Mouse (Mus musculus): ENCODE measurements around the gene Fcgr3. TPM values are rescaled to one million over a fixed set of nuclear protein-coding genes. Genes with fewer than 3 reads are reported as not detected.
"Not testable (repeated sequence)": the region's sequence is repeated elsewhere in the genome, so short reads cannot be mapped to it uniquely, and the experiment has no call there.

The Fcgr3 gene
- total RNA-seq, 2 experiments from 2014 or later, result 12.5 to 15.6 TPM

DNA sequence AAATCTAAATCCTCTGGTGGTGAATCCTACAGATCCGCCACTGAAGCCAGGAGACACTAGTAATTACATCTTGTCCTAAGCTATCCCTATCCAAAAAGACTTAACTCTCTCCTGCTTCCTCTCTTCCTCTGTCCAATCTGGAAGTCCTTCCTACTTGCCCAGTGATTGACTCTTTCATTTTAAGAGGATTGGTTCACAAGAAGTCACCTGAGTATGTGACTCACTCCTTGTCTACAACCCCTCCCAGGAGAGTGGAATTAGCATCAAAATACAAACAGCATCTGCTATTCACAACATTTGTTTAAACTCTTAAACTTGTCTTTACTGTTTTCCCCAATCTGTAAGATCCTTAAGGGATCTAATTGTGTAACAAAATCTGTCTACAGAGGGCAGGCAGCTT lies 25.2 kb upstream of the Fcgr3 start:
- no peak for DNase-seq (ENCODE audit: low spot score)
- intact Hi-C loops (cut with DNase I), result no loop called here

DNA sequence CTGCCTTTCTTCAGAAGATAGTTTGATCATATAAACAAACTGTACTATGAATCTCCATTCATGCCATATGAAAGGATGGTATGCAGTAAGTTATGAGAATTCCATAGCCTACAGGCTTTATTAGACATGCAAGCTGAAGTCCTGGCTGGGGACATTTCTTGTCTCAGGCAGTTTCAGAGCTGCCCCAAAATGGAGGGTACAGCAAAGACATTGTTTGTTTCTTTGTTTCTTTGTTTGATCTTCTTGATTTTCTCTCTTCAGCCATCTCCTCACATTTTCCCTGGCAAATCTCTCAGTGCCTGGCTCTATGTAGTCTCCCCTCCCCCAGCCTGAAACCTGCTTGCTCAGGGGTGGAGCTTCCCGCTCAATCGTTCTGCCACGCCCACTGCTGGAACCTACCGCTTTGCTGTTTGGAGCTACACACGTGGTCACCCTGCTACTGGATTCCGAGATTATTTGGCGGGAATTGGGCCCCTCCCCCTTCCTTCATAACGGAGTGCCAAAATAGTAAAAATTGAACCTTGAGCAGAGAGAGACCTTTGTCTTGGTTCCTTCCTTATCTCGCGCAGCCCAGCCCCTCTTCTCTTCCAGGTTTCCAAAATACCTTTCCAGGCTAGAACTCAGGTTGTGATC lies 23.6 kb upstream of the Fcgr3 start:
- intact Hi-C loops (cut with DNase I); DNase-seq (ENCODE audit: low spot score): not testable (repeated sequence)

DNA sequence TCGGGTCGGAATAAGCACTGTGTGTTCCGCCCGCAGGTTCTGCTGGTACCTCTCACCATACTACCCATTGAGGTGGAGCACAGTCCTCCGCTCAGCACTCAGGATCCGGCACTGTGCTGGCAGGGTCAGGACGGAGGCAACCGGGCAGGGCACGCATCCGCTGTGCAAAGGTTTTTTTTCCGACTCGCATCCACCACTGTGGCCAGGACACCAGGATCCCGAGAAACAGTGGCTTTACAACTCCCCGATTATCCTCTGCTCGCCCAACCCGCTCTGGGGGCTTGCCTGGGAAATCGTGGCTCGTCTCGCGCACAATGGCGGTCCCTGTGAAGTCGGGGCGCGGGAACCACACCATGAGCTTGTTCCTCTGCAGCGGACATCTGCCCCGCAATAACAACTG lies 21.0 kb upstream of the Fcgr3 start:
- intact Hi-C loops (cut with DNase I), result no loop called here
- DNase-seq (ENCODE audit: low spot score), result no peak

DNA sequence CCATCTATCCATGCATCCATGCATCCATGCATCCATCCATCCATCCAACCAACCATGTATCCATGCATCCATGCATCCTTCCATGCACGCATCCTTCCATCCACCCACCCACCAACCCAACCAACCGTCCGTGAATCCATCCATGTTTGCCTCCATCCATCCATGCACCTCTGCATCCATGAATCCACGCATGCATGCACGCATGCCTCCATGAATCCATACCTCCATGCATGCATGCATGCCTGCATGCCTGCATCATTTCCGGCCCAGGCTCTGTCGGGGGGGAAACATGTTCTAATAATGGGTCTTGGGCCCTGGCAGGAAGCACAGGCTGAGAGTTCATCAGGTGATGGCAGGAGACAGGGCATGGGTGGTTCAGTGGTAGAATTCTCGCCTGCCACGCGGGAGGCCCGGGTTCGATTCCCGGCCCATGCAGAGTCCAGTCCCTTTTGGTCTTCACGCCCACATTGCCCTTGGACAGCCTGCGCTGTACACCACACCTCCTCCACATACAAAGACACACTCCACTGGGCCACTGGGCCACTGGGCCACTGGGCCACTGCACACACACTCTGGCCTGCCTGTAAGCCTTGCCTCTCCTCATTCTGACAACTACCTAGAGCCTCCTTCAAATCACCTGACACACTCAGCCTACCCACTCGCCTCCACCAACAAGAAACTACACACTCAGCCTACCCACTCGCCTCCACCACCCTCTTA lies 16.9 kb upstream of the Fcgr3 start:
- DNase-seq (ENCODE audit: low spot score); intact Hi-C loops (cut with DNase I): not testable (repeated sequence)

DNA sequence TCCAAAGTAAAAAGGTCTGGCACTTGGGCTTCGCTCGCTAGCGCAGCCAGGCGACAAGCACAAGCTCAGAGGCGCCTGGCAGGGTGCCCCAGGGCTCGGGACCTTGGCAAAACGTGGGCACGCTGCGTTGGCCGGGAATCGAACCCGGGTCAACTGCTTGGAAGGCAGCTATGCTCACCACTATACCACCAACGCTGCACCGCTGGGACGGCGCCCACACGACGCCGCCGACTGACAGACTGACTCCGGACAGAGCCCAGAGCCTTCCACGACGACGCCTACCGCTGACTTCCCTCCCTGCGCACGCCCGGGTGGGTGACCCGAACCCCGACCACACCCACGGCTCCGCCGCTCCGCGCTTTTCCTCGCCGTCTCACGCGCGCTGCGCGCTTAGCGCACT lies 15.1 kb upstream of the Fcgr3 start:
- DNase-seq (ENCODE audit: low spot score); intact Hi-C loops (cut with DNase I): not testable (repeated sequence)

DNA sequence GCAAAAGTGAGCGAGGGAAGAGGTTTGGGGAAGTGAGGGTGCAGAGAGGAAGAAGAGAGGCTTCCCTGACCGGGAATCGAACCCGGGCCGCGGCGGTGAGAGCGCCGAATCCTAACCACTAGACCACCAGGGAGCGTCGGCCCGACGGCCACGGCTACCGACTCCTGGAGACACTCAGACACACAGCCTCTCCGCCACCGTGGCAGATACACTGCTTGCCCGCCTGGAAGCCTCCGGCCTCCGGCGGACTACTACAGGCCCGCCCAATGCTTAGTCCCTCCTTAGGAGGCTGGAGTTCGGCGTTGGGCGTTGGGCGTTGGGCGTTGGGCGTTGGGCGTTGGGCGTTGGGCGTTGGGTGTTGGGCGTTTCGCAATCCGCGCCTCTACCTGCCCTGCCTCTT lies 14.6 kb upstream of the Fcgr3 start:
- DNase-seq (ENCODE audit: low spot score); intact Hi-C loops (cut with DNase I): not testable (repeated sequence)

DNA sequence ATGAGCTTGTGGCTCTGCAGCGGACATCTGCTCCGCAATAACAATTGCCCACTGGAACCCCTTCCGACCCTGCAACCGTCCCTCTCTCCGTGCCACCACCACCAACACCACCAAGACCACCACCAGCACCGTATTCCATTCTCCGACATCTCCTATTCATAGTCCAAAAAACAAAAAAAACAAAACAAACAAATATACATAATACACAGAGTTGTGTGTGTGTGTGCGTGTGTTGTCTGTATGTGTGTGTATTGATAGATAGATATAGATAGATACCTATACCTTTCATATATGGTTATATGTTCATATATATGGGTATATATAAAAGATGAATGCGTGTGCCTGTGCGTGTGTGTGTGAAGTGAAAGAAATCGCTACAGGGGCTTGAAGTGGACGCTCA lies 13.7 kb upstream of the Fcgr3 start:
- DNase-seq (ENCODE audit: low spot score); intact Hi-C loops (cut with DNase I): not testable (repeated sequence)

DNA sequence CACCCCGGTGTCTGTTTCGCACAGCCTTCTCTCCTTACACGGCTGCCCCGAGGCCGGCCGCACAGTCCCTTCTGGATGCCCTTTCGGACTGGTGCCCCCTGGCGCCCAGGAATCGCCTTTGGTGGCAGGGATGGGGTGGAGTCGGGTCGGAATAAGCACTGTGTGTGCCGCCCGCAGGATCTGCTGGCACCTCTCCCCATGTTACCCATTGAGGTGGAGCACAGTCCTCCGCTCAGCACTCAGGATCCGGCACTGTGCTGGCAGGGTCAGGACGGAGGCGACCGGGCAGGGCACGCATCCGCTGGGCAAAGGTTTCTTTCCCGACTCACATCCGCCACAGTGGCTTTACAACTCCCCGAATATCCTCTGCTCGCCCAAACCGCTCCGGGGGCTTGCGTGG lies 13.2 kb upstream of the Fcgr3 start:
- peak; percentile 28 for DNase-seq (ENCODE audit: low spot score)
- intact Hi-C loops (cut with DNase I), result not testable (repeated sequence)

DNA sequence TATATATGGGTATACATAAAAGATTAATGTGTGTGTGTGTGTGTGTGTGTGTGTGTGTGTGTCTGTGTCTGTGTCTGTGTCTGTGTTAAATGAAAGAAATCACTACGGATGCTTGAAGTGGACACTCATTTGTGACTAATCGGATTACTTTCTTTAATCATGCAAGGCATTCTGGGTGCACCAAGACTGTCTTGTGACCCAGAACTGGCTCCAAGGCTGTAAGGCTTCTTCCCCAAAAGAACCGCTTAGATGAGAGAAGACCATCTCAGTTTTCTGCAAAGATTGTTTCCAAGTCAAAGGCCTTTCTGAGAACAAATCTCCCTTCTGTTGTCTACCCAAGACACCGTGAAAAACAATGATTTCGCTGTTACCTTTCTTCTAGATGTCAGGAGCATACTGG lies 12.5 kb upstream of the Fcgr3 start:
- intact Hi-C loops (cut with DNase I); DNase-seq (ENCODE audit: low spot score): not testable (repeated sequence)

DNA sequence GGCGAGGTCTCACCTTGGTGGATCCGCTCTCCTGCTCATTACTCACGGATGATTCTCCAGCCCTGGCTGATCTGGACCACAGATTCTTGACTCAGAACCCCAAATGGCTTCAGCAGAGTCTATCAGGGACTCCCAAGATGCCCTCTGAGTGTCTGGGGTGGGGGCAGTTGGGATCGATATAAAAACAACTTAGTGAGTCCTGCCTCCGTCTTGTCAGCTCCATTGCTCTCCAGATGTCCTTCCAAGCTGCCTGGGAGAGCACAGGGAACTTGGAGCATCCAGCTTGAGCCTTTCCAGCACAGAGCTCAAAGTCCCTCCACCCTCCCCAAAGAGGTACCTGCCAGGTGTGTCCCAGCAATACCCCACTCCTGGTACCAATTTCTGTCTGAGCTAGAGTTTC lies 11.4 kb upstream of the Fcgr3 start:
- DNase-seq (ENCODE audit: low spot score); intact Hi-C loops (cut with DNase I): not testable (repeated sequence)

DNA sequence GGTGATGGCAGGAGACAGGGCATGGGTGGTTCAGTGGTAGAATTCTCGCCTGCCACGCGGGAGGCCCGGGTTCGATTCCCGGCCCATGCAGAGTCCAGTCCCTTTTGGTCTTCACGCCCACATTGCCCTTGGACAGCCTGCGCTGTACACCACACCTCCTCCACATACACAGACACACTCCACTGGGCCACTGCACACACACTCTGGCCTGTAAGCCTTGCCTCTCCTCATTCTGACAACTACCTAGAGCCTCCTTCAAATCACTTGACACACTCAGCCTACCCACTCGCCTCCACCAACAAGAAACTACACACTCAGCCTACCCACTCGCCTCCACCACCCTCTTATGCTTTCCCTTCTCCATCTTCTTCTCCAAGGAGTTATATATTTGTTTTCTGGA lies 9.5 kb upstream of the Fcgr3 start:
- intact Hi-C loops (cut with DNase I); DNase-seq (ENCODE audit: low spot score): not testable (repeated sequence)

DNA sequence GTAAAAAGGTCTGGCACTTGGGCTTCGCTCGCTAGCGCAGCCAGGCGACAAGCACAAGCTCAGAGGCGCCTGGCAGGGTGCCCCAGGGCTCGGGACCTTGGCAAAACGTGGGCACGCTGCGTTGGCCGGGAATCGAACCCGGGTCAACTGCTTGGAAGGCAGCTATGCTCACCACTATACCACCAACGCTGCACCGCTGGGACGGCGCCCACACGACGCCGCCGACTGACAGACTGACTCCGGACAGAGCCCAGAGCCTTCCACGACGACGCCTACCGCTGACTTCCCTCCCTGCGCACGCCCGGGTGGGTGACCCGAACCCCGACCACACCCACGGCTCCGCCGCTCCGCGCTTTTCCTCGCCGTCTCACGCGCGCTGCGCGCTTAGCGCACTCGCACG lies 7.5 kb upstream of the Fcgr3 start:
- intact Hi-C loops (cut with DNase I); DNase-seq (ENCODE audit: low spot score): not testable (repeated sequence)

DNA sequence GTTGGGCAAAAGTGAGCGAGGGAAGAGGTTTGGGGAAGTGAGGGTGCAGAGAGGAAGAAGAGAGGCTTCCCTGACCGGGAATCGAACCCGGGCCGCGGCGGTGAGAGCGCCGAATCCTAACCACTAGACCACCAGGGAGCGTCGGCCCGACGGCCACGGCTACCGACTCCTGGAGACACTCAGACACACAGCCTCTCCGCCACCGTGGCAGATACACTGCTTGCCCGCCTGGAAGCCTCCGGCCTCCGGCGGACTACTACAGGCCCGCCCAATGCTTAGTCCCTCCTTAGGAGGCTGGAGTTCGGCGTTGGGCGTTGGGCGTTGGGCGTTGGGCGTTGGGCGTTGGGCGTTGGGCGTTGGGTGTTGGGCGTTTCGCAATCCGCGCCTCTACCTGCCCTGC lies 7.0 kb upstream of the Fcgr3 start:
- DNase-seq (ENCODE audit: low spot score); intact Hi-C loops (cut with DNase I): not testable (repeated sequence)

DNA sequence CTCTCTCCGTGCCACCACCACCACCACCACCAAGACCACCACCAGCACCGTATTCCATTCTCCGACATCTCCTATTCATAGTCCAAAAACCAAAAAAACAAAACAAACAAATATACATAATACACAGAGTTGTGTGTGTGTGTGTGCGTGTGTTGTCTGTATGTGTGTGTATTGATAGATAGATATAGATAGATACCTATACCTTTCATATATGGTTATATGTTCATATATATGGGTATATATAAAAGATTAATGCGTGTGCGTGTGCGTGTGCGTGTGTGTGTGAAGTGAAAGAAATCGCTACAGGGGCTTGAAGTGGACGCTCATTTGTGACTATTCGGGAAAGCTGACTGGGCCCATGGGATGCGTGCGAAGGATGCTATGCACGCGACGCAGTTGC lies 6.1 kb upstream of the Fcgr3 start:
- not testable (repeated sequence) for DNase-seq (ENCODE audit: low spot score)

DNA sequence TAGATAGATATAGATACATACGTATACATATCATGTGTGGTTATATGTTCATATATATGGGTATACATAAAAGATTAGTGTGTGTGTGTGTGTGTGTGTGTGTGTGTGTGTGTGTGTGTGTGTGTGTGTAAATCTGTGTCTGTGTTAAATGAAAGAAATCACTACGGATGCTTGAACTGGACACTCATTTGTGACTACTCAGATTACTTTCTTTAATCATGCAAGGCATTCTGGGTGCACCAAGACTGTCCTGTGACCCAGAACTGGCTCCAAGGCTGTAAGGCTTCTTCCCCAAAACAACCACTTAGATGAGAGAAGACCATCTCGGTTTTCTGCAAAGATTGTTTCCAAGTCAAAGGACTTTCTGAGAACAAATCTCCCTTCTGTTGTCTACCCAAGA lies 4.8 kb upstream of the Fcgr3 start:
- DNase-seq (ENCODE audit: low spot score); intact Hi-C loops (cut with DNase I): not testable (repeated sequence)

More for the DNA sequence above, 6.1 kb upstream of the Fcgr3 start:
- intact Hi-C loops (cut with DNase I), result not testable (repeated sequence)

DNA sequence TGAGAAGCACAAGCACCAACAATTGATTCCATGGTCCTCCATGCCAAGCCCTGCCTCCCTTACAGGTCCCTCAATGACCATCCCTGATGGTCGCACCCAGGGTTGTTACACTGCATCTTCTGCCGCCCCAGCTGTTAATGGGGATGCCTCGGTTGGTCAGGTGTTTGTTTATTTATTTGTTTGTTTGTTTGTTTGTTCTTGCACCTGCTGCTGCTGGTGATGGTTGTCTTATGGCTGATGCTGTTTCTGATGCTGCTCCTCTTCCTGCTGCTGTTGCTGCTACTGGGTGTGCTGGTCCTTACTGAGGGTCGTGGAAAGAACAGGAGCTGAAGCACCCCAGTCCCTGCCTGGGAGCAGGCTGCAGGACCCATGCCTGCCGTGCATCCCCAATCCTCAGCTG lies 3.2 kb upstream of the Fcgr3 start:
- DNase-seq (ENCODE audit: low spot score); intact Hi-C loops (cut with DNase I): not testable (repeated sequence)

DNA sequence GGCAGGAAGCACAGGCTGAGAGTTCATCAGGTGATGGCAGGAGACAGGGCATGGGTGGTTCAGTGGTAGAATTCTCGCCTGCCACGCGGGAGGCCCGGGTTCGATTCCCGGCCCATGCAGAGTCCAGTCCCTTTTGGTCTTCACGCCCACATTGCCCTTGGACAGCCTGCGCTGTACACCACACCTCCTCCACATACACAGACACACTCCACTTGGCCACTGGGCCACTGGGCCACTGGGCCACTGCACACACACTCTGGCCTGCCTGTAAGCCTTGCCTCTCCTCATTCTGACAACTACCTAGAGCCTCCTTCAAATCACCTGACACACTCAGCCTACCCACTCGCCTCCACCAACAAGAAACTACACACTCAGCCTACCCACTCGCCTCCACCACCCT lies 1.8 kb upstream of the Fcgr3 start:
- intact Hi-C loops (cut with DNase I); DNase-seq (ENCODE audit: low spot score): not testable (repeated sequence)

DNA sequence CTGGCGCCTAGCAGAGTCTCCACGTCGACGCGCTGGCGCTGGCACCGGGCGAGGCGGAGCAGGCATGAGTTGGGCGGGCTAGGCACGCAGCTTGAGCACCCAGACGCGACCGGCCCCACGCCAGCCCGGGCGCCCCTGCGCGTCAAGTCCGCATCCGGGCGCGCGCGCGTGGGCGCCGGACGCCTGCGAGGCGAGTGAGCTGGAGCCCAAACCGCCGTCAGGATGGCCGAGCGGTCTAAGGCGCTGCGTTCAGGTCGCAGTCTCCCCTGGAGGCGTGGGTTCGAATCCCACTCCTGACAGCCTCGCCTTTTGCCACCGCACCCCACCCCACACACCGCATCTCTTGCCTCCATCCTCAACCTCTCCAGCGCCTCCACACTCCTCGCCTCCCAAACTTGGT lies 1.0 kb upstream of the Fcgr3 start:
- intact Hi-C loops (cut with DNase I), result not testable (repeated sequence)
- DNase-seq (ENCODE audit: low spot score), result peak; percentile 18

DNA sequence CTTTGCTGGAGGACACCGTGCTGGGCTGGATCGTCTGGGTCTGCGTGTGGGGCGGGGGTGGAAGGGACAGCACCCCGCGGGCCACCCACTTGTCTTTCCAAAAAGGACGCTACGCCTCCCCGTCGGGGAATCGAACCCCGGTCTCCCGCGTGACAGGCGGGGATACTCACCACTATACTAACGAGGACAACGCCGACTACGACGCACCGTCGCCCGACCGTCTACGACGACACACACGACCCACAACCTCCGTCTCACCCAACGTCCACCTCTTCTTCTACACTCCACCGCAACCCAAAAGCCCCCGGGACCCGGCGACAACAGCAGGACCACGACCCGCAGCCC lies 480 bp upstream of the Fcgr3 start:
- intact Hi-C loops (cut with DNase I); DNase-seq (ENCODE audit: low spot score): not testable (repeated sequence)

DNA sequence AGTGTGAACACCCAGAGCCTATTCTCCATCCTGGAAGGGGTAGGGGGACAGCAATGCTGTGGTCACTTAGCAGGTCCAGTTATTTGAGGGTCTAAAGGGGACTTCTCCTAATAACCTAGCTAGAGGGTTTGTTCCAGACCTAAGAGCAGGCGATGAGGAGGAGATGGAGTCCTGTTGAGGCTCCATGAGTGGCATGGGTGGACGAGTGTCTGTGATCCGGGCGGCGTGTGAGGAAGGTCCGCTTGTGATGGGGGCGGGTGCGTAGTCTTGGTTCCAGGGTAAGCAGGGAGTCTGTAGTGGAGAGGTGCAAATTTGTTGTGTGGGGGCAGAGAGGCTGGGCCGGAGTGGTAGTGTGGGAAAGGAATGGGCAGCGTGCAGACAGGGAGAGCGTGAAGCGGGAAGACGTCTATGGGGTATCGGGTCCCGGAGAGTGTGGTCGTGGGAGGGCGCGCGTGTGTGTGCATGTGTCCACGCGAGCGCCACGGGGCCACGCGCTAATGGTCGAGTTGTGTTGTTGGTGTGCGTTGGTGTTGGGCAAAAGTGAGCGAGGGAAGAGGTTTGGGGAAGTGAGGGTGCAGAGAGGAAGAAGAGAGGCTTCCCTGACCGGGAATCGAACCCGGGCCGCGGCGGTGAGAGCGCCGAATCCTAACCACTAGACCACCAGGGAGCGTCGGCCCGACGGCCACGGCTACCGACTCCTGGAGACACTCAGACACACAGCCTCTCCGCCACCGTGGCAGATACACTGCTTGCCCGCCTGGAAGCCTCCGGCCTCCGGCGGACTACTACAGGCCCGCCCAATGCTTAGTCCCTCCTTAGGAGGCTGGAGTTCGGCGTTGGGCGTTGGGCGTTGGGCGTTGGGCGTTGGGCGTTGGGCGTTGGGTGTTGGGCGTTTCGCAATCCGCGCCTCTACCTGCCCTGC lies 905 bp downstream of the Fcgr3 start:
- intact Hi-C loops (cut with DNase I), result loop anchor here (2.0 kb wide), 1 partner anchor 17 kb away; no protein-coding TSS in a partner anchor
- peak; percentile 43 for DNase-seq (ENCODE audit: low spot score)

DNA sequence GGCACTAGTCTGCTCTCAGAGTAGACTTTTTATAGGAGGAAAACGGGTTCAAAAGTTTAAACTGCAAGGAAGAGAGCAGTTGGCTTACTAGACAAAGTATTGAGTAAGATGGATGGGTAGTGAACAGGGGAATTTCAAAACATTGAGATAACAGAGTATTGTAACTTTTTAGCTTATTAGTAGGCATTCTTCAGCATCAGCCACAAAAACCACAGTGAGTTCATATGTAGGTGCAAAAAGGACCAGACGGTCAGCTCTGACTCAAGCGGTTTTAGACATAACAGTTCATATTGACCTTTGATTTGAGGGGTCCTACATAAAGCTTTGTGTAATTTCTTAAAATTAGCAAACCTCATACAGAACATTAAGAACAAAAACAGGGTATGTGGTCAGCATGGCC lies 3.2 kb downstream of the Fcgr3 start:
- intact Hi-C loops (cut with DNase I), result no loop called here

More for the DNA sequence above, 3.2 kb downstream of the Fcgr3 start:
- DNase-seq (ENCODE audit: low spot score), result no peak

All from heart, postnatal 25 days (tissue).